Mouse (Mus musculus): Measurements from ENCODE around the gene H2-DMb2.

The H2-DMb2 gene

DNA sequence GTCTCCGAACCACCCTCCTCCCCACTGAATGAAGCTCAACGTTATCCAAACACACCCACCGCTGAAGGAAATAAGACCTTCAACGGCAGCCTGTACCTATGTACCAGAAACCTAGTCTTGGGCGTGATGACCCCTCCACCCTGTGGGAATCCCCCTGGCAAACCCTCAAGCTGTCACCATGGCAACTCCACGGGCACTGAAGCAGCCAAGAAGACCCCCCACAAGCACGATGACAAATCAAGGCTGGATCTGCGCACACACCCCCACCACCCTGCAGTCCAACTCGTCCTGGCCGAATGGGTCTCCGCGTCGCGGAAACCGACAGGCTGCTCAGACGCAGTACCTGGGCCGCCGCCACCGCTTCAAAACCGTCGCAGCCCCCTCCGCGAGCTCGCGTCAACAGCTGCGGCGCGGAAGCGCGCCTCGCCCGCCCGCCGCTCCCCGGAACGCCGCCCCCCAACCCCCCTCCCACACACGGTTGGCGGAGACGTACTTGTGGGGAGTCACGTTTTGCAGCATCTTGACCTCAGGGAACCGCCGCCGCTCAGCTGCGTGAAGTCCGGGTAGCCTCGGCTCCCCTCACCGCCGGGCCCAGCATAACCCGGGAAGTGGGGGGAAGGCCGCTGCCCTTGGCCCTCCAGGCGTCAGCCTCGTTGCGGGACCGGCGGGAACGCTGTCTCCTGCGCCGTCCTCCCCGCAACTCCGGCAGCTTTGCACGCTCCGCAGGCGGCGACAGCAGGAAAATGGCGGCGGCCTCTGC is 24.8 kb upstream of the H2-DMb2 start:
- intact Hi-C loops (cut with DNase I), result loop anchor here (5.0 kb wide), 1 partner anchor 81 kb away; the partner anchor contains the start of gene Col11a2

DNA sequence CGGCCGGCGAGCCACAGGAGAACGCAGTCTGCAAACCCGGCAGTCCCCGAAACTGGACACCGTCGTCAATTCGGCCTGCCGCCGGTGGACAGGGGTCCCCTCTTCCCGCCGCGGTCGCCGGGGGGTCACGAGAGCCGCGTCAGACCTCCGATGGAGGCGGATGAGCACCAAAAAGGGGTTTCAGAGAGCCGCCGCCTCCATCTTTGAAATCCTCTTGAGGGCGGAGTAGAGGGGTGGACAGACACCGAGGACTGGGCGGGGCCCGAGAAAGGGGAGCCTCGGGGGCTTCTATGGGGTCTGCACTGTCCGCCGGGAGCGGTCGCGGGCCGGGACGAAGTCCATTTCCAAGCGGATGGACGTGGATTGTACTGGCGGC is 24.2 kb upstream of the H2-DMb2 start:
- intact Hi-C loops (cut with DNase I), result loop anchor here (5.0 kb wide), 1 partner anchor 82 kb away; the partner anchor contains the start of gene Col11a2

DNA sequence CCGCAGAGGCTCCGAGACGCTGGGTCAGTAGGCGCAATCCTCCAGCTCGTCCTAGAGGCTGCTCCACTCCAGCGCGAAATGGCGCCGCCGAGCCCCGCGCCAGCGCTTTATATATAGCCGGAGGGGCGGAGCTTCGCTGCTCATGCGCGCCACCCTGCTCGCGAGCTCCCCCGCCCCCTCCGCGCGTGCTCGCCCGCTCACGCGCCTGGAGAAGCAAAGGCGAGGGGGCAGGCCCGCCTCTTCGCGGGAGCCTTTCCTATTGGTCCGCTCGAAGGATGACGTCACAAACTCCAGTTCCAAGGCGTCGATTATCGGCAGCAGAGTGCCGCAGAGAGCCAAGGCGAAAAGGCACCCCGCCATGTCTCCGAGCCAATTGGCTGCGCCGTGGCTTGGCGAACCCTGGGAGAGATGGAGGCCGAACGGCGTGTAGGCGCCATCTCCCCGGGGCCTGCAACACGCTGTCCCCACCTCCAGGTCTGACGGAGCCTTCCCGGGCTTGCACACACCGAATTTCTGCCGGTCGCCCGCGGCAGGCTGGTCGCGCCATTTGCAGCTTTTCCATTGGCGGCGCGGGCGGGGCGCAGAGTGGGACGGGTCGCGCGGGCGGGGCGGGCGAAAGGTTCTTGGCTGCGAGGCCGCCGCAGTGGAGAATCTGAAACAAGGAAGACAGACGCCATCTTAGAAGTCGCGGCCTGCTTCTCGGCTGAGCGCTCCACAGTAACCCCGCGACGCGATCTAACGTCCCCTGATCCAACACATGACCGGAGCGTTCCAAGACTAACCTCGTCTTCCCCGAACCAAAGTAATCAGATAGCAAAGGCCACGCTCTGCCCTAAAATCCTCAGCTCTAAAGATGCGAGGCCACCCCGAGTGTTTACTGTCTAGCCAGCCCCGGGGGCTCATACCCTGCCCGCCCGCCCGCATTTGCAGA is 23.6 kb upstream of the H2-DMb2 start, which contains the start of gene H2-DMa:
Gene H2-DMa (plus strand): TSS at position 293 of the 931 bp plus-strand sequence.
- intact Hi-C loops (cut with DNase I), result loop anchor here (5.0 kb wide), 1 partner anchor 82 kb away; the partner anchor contains the start of gene Col11a2

DNA sequence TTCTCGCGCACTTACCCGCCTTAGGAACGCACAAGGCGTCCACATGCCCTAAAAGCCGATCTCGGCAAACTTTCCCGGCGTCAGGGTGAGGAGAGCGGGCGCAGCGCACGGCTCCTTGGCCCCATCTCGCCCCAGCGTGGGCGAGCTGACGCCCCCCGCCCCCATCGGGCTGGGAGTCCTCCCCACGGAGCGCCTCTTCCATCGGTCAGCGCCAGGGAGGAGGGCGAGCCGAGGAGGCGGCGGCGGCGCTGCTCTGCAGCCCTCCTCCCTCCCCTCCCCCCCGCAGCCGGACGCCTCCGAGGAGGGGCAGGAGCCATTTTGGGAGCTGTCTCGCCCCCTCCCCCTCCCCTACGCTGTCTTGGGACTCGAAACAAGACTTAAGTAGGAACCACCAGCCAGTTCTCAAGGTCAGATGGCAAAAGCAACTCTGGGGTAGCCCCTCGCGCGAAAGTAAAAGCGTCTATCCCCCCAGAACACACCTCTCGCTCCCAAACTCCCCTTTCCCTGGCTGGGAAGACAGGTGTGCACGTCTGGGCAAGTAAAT is 22.9 kb upstream of the H2-DMb2 start:
- intact Hi-C loops (cut with DNase I), result no loop called here

DNA sequence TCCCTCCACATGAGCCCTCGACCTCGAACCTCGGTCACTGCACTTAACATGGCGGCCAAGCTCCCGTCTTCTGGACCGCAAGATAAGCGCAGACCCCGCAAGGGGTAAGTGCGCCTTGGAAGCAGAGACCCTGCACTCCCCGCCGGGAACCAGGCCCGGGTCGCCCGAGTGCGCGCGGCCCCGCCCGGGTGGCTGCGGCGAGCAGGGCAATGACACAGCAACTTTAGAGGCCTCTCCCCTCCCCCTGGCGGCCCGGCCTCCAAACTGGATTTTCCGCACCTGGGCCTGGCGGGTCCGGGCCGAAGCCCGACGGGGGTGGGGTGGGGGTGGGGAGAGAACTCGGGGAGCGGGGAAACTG is 22.3 kb upstream of the H2-DMb2 start:
- intact Hi-C loops (cut with DNase I), result no loop called here

DNA sequence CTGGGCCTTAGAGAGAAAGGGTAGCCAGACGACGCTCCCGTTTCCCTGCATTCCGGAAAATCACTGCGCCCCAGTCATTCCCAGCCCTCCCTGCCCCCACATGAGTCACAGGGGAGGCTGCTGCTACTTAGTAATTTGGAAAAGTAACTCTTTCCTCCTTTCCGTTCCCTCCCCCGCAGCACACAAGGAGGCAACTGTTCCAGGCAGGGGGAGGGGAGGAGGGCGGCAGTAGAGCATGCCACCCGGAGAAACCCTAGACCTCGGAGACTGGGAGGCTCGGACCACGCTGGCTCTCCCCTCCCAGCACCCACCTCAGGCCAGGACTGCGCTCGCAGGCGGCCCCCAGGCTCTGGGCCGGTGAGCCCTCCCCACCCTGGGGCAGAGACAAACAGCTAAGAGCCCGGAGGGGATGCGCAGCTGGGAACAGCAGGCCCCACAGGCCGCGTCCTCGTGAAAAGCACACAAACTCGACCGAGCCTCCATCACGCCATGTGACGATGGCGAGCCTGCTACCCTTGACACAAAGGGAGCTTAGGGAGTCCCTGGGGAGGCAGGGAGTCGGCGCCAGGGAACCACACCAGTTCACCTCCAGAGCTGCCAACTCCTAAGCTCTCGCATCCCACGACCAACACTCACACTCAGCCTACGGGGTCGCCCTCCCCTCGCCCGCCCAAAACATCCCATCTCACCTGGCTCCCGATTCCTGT is 21.8 kb upstream of the H2-DMb2 start:
- intact Hi-C loops (cut with DNase I), result no loop called here

DNA sequence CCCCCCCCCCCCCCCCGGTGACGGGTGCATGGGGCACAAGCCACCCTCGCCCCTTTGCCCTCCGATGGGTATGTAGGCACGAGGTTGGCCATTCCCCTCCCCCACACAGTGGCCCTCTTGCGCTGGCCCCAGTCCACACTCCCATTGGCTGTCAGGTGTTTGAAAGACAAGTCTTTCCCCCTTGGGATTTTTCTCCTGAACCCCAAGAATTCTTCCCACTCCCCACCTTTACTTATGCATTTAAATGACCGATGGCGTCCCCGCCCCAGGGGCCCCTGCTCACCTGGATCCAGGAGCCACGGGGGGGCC is 21.3 kb upstream of the H2-DMb2 start:
- intact Hi-C loops (cut with DNase I), result no loop called here

DNA sequence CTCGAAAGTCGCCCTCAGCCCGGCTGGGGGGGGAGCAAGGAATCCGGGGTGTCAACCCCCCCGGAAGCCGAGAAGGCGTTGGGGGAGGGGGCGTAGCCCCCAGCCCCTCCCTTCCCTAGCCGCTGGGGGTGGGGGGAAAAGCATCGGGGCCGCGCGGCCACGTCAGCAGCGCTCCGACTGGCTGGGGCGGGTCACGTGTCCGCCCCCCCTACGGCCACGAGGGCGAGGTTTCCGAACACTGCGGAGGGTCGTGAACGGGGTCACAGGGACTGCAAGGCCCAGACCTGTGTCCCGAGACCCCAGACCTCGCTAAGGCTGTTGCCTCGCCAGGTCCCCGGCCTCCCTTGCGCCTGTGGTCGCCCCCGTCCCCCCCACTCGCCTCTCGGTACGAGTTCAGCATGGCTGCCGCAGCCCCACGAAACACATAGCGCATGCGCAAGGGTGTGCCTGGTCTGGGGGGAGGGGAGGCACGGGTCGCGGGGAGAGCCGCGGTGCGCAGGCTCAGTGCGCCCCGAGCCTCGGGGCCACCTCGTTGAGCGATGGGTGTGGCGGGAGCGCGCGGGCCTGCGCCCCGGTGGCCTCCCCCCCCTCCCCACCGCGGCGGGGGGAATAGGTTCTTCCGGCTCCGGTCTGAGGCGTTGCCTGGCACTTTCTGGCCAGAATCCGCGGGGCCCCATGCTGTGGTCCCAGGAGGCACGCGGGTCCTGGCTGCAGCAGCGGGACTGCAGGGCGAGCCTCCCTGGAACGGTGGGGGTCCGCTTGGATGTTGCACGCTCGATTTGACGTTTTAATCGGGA is 20.7 kb upstream of the H2-DMb2 start, which contains the start of gene Brd2:
Gene Brd2 (minus strand): TSS at position 447 of the 797 bp plus-strand sequence.
- intact Hi-C loops (cut with DNase I), result no loop called here

DNA sequence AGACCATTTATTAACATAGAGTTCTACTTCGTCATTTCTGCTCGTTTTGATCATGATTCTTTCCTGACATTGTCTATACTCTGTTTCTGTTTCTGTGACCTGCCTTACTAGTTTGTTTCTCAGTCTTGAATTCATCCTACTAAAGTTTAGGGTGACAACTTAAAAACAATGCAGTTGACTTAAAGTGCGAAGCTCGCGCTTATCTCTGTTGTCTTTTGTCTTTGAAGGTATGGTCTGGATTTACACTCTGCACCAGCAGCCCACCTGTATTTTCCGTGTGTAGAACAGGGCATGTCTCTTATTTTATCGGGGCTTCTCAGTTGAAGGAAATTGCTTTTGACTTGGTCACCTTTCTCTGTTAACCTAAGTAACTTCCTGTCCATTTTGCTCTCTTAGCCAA is 20.0 kb upstream of the H2-DMb2 start:
- intact Hi-C loops (cut with DNase I), result no loop called here

DNA sequence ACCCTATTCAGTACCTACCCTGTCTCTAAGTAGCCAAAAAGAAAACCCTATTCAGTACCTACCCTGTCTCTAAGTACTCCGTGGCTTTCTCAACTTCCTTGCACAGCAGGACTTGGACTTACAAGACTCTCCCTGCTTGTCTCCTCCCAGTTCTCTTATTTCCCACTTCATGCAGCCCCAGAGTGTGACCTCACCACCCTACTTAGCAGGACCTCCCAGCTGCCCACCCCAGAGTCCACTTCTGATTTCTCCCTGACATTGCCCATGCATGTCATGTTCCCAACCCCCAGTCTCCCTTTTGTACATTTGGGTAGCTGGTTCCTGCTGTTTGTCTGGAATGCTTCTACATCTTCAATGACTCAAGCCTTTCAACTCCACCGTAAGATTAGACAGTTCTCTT is 19.6 kb upstream of the H2-DMb2 start:
- intact Hi-C loops (cut with DNase I), result no loop called here

DNA sequence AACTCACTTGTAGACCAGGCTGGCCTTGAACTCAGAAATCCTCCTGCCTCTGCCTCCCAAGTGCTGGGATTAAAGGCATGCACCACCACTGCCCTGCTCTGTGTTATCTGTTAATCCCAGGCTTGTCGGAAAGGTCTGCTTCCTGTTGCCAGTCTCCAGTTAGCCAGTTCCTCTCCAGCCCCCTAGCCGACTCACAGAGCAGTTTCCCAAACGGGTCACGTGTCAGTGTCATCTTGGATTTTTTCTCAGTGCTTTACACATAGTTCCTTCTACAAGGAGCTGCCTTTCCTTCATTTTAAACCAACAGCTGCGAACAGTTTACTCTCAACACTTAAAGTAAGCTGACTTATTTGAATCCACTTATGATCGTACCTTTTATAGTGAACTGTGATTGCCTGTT is 18.5 kb upstream of the H2-DMb2 start:
- intact Hi-C loops (cut with DNase I), result no loop called here

DNA sequence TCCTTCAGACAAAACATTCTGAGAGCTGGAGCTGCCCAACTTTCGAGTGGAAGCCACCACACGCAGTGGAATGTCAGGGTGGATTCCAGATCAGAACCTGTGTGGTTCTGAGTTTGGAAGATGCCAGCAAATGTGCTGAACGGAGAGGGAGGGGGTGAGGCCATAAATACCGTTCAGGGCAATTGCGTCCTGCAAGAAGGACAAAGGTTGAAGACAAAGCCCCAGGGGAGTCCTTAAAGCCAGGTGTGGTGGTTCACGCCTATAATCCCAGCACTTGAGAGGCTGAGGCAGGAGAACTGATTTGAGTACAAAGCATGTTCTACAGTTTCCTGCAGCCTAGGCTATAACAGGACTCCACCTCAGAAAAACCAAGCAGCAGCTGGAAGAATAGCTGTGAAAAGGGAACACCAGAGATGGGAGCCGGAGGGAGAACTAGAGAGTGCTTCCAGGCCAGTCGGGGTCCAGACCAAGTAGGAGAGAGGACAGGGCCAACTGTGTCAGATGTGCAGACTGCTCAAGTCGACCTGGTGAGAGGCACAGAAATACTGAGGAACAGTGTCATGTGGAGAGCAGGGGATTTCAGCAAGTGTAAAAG is 16.2 kb upstream of the H2-DMb2 start:
- intact Hi-C loops (cut with DNase I), result no loop called here

DNA sequence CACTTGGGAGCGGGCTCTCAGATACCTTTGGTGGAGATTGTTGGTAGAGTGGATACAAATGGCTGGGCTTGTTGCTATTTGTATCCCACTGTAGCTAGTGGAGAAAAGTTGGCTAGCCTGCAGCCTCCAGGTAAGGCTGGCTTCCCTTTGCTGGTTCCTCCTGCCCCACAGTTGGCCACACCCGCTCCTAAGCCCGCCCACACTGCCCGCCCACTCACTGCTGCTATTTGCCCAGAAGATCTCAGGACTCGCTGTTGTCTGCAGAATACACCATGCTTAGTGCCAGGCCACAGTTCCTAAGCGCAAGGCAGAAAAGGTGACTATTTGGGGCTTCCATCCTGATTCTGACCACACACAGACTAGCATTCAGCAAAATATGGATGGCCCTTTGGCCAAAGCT is 15.6 kb upstream of the H2-DMb2 start:
- intact Hi-C loops (cut with DNase I), result no loop called here

DNA sequence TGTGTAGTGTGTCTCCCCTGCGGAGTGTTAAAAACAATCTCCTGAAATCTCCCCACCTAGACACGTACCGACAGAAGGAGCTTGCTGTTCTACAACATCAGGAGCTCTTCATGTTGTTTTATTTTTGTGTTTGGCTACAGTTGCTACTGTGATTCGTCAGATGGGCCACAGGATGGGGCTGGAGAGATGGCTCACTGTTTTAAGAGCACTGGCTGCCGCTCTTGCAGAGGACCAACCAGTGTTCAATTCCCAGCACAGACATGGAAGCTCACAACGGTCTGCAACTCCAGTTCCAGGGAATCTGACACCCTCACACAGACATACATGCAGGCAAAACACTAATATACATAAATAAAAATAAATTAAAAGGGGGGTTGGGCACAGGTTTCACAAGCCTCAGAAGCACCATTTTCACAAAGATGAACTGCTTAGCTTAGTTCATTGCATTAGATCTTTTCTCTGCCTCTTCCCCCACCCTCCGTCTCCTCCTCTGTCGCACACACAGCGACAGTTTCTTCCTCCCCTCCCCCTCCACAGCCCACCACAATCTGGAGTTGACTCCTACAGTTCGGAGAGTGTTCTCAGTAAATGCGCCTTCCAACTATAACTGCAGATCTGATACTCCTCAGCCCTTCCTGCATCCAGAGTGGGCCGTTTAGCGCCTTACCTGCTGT is 14.7 kb upstream of the H2-DMb2 start:
- intact Hi-C loops (cut with DNase I), result no loop called here

DNA sequence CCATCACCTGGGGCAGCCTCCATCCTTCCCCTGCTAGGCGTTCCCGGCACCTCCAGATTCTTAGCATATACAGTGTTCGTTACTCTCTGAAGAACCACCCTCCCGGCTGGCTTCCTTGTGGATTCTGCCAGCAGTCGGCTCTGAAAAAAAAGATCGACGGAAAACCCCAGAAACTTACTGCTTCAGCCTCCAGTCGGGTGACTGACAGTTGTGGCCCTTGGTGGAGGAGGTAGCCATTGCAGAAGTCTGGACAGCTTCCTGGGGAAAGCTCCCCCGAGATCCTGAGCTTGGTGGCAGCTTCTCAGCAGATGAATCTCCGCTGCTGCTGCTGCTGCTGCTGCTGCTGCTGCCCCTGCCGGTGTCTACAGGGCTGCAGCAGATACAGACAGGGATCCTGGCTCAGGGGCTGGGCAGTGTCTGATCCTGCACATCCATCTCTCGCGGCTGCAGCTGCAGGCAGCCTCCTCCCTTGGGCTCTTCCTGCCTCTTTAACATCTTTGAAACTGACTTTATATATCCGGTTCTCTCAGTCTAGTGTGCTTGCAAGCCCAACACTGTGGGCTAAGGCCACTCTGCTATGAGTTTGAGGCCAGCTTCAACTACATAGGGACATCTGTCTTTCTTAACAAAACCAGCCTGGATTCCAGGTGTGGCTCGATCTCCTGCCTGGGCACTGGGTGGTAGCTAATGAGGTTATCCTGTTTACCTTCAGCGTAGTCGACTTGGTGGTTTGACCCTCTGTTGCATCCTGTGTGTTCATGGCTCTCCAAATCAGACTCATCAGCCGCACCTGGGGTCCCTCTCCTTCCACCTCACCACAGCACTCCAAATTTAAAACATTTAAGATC is 13.9 kb upstream of the H2-DMb2 start:
- intact Hi-C loops (cut with DNase I), result no loop called here

DNA sequence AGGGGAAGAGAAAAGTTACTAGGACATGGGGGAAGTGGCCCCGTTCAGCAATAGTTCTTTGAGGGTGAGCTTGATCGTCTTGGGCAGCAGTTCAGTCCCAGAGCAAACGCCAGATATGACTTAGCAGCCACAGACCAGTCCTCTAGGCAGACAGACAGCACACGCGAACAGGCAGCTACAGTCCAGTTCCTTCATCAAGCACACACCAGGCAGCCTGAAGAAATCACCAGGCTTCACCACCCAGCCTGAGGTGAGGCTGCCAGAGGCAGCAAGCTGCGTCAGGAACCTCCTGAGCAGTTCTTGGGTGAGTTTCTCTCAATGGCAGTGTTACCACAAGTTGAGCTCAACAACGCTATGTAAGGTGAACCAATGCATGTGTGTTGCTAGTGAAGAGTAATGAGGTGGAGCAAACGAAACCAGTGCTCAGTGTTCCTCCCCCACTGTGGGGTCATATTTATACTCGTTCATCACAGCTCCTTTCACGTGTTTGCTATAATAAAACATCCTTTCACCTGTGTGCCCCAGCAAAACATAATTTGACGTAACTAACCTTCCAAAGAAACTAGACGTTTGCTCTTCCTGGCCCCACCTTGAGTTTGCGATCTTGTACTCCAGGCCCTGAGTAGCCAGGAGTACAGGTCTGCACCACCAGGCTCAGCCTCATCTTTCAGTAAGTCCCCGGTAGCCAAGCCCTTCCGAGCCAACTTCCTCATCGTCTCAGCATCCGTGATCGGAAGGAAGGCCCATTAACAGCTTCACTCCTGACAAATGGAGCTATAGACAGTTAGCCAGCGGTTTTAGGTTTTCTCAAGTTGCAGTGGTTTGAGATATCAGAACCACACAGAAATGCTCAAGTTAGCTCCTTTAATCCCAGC is 12.8 kb upstream of the H2-DMb2 start:
- intact Hi-C loops (cut with DNase I), result no loop called here

DNA sequence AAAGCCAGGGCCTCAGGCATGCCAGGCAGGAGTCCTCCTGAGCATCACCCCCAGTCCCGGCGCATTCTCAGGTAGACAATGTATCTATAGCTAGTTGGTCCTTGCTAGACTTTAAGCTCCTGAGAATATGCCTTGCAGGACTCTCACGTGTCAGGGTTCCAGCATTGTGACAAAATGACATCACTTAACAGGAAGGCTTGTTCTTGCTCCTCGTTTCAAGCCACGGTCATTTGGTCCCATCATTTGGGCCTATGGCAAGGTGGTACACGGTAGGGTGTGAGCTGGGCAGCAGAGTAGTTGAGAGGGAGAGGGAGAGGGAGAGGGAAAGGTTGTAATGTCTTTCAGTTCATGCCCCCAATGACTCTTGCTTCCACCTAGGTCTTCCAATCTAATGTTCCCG is 11.2 kb upstream of the H2-DMb2 start:
- intact Hi-C loops (cut with DNase I), result no loop called here

DNA sequence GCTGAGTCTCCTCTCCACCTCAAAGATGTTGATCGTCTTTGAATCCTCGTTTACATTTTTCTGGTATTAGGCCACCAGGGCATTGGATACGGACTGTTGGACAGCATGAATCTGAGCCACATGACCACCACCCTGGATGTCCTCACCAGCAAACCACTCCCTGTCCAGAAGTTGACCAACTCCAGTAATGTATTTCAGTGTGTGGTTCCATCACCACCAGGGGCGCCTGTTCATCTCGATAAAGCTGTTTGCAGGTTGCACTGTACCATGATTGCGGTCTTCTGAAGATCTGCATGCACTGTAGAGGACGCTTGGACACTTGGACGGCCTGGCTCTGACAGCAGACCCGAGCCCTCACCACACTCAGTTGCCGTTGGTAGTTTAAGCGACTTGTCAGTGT is 9.8 kb upstream of the H2-DMb2 start:
- intact Hi-C loops (cut with DNase I), result no loop called here

Measured in adrenal gland (tissue).